19 mouse cellular contexts compared by ENCODE assay signal in genomic region chr8:76913207-76913606, GRCm38 (mm10). TPM values are rescaled to one million over a fixed set of nuclear protein-coding genes. Genes with fewer than 3 reads are reported as not detected.
A peak's percentile ranks its signal among the peaks of the same experiment; 100 is the strongest.
DNase-seq lines count a peak whose midpoint lies in the region; ATAC-seq and TF ChIP-seq lines count a peak whose summit lies in the region.
"Had no signal": no experiment of that assay in that cellular context is flagged by ENCODE, and none has a peak within 500 bp of the region (broad histone marks: within the 10 kb centered on the region; RNA-seq: fewer than 3 reads in every experiment).

No protein-coding gene starts in this region.

- H3K27me3 ChIP-seq in liver, embryonic 15.5 days, result no peaks in the 10 kb centered on the region
- no peaks in the 10 kb centered on the region for H3K27me3 ChIP-seq in liver, embryonic 11.5 days (replicated peaks; ENCODE audit: control insufficient read depth, insufficient read depth, low read length)
- H3K27me3 ChIP-seq in intestine, postnatal 0 days (replicated peaks; ENCODE audit: control insufficient read depth, insufficient read depth, low read length), result no peaks in the 10 kb centered on the region
- no peaks in the 10 kb centered on the region for H3K27me3 ChIP-seq in stomach, embryonic 15.5 days (replicated peaks)
- no peaks in the 10 kb centered on the region for H3K27me3 ChIP-seq in heart, embryonic 12.5 days (replicated peaks)
- H3K27me3 ChIP-seq: embryonic facial prominence, embryonic 12.5 days; forebrain, embryonic 12.5 days; heart, embryonic 13.5 days; hindbrain, embryonic 12.5 days had no signal

- H3K4me3 ChIP-seq in liver, embryonic 15.5 days (replicated peaks), result no peak overlapping the region
- H3K4me3 ChIP-seq in liver, embryonic 11.5 days (ENCODE audit: low read depth, low read length), result no peak overlapping the region
- H3K4me3 ChIP-seq in intestine, postnatal 0 days (ENCODE audit: low read depth, low read length), result no peak overlapping the region
- no peak overlapping the region for H3K4me3 ChIP-seq in stomach, embryonic 15.5 days (replicated peaks)
- no peak overlapping the region for H3K4me3 ChIP-seq in heart, embryonic 12.5 days
- H3K4me3 ChIP-seq: embryonic facial prominence, embryonic 12.5 days; forebrain, embryonic 12.5 days; heart, embryonic 13.5 days; hindbrain, embryonic 12.5 days had no signal

- no peaks in the 10 kb centered on the region for H3K36me3 ChIP-seq in liver, embryonic 15.5 days (replicated peaks)
- no peaks in the 10 kb centered on the region for H3K36me3 ChIP-seq in liver, embryonic 11.5 days (ENCODE audit: control insufficient read depth, insufficient read depth, low read length)
- peaks cover 6% of the 10 kb centered on the region; the same call in 1 of the 2 replicates for H3K36me3 ChIP-seq in intestine, postnatal 0 days (ENCODE audit: control insufficient read depth, insufficient read depth)
- H3K36me3 ChIP-seq in stomach, embryonic 15.5 days, result no peaks in the 10 kb centered on the region
- H3K36me3 ChIP-seq in heart, embryonic 12.5 days, result no peaks in the 10 kb centered on the region
- H3K36me3 ChIP-seq: embryonic facial prominence, embryonic 12.5 days; forebrain, embryonic 12.5 days; hindbrain, embryonic 12.5 days had no signal

- H3K9ac ChIP-seq in liver, embryonic 15.5 days, result no peak overlapping the region
- no peak overlapping the region for H3K9ac ChIP-seq in liver, embryonic 11.5 days (ENCODE audit: low read depth, low read length)
- no peak overlapping the region for H3K9ac ChIP-seq in intestine, postnatal 0 days (ENCODE audit: low read depth, low read length)
- H3K9ac ChIP-seq in stomach, embryonic 15.5 days, result no peak overlapping the region
- no peak overlapping the region for H3K9ac ChIP-seq in heart, embryonic 12.5 days
- H3K9ac ChIP-seq: embryonic facial prominence, embryonic 12.5 days; forebrain, embryonic 12.5 days; heart, embryonic 13.5 days; hindbrain, embryonic 12.5 days had no signal

- 61% methylated on average over 4 of the region's 4 CpGs for WGBS in liver, embryonic 15.5 days (ENCODE audit: insufficient replicate concordance)
- 72% methylated on average over 4 of the region's 4 CpGs for WGBS in liver, embryonic 11.5 days
- WGBS in intestine, postnatal 0 days, result 40% methylated on average over 4 of the region's 4 CpGs
- 68% methylated on average over 4 of the region's 4 CpGs for WGBS in stomach, embryonic 15.5 days
- 84% methylated on average over 4 of the region's 4 CpGs for WGBS in heart, embryonic 12.5 days

- H3K9me3 ChIP-seq in liver, embryonic 15.5 days (replicated peaks), result no peaks in the 10 kb centered on the region
- H3K9me3 ChIP-seq in liver, embryonic 11.5 days (ENCODE audit: control insufficient read depth, low read length), result no peaks in the 10 kb centered on the region
- H3K9me3 ChIP-seq in intestine, postnatal 0 days (ENCODE audit: control insufficient read depth), result no peaks in the 10 kb centered on the region
- H3K9me3 ChIP-seq in stomach, embryonic 15.5 days, result no peaks in the 10 kb centered on the region
- no peaks in the 10 kb centered on the region for H3K9me3 ChIP-seq in heart, embryonic 12.5 days (replicated peaks)
- H3K9me3 ChIP-seq: embryonic facial prominence, embryonic 12.5 days; forebrain, embryonic 12.5 days; heart, embryonic 13.5 days; hindbrain, embryonic 12.5 days had no signal

- H3K4me1 ChIP-seq in liver, embryonic 15.5 days (replicated peaks), result no peaks in the 10 kb centered on the region
- H3K4me1 ChIP-seq in liver, embryonic 11.5 days (replicated peaks; ENCODE audit: control insufficient read depth, insufficient read depth, low read length), result no peaks in the 10 kb centered on the region
- peaks cover 7% of the 10 kb centered on the region; the same call in 1 of the 2 replicates for H3K4me1 ChIP-seq in intestine, postnatal 0 days (replicated peaks; ENCODE audit: control insufficient read depth, insufficient read depth, low read length)
- H3K4me1 ChIP-seq in stomach, embryonic 15.5 days, result no peaks in the 10 kb centered on the region
- H3K4me1 ChIP-seq in heart, embryonic 12.5 days (replicated peaks), result no peaks in the 10 kb centered on the region
- H3K4me1 ChIP-seq: embryonic facial prominence, embryonic 12.5 days; forebrain, embryonic 12.5 days; heart, embryonic 13.5 days; hindbrain, embryonic 12.5 days had no signal

- no peak overlapping the region for H3K4me2 ChIP-seq in liver, embryonic 15.5 days
- no peak overlapping the region for H3K4me2 ChIP-seq in liver, embryonic 11.5 days
- H3K4me2 ChIP-seq in intestine, postnatal 0 days (replicated peaks; ENCODE audit: low read depth), result peak overlapping the region; percentile 25
- H3K4me2 ChIP-seq in stomach, embryonic 15.5 days, result no peak overlapping the region
- H3K4me2 ChIP-seq in heart, embryonic 12.5 days, result no peak overlapping the region
- H3K4me2 ChIP-seq: embryonic facial prominence, embryonic 12.5 days; forebrain, embryonic 12.5 days; heart, embryonic 13.5 days; hindbrain, embryonic 12.5 days had no signal

- no peak overlapping the region for H3K27ac ChIP-seq in liver, embryonic 15.5 days (replicated peaks)
- no peak overlapping the region for H3K27ac ChIP-seq in liver, embryonic 11.5 days (ENCODE audit: low read depth, low read length)
- peak overlapping the region; percentile 80 for H3K27ac ChIP-seq in intestine, postnatal 0 days (ENCODE audit: low read depth, low read length)
- no peak overlapping the region; the same call in 1 of the 2 replicates for H3K27ac ChIP-seq in stomach, embryonic 15.5 days
- H3K27ac ChIP-seq in heart, embryonic 12.5 days (ENCODE audit: poor library complexity, severe bottlenecking), result no peak overlapping the region
- H3K27ac ChIP-seq: embryonic facial prominence, embryonic 12.5 days; forebrain, embryonic 12.5 days; heart, embryonic 13.5 days; hindbrain, embryonic 12.5 days had no signal

- peak; percentile 33; the same call in 1 of the 2 replicates for ATAC-seq in liver, embryonic 15.5 days (ENCODE audit: insufficient read depth)
- no peak for ATAC-seq in liver, embryonic 11.5 days (replicated peaks; ENCODE audit: low FRiP score)
- ATAC-seq in intestine, postnatal 0 days, result peak; percentile 87
- peak; percentile 85 for ATAC-seq in stomach, embryonic 15.5 days (ENCODE audit: insufficient read depth, low FRiP score, low read depth)
- no peak for ATAC-seq in heart, embryonic 12.5 days (ENCODE audit: insufficient number of reproducible peaks, low FRiP score)
- ATAC-seq in erythroblast, adult 5-6 weeks (replicated peaks; ENCODE audit: low FRiP score, poor library complexity, severe bottlenecking), result no peak
- ATAC-seq: forebrain, embryonic 16.5 days had no signal

- no peak for DNase-seq in liver, embryonic 11.5 days (ENCODE audit: low spot score)
- no peak for DNase-seq in heart, adult 8-10 months (ENCODE audit: low spot score)
- DNase-seq: adrenal gland, postnatal 10 days; cerebellum, adult 11 months; cerebellum, adult 8-10 months; cerebellum, postnatal 14 days; gastrocnemius, postnatal 10 days; heart, adult 18-20 months; heart, postnatal 4 days had no signal

- TF ChIP-seq CTCF in intestine, postnatal 0 days (IDR thresholded peaks at IDR 0.05; ENCODE audit: low read depth), result no peak

RNA-seq across cellular contexts. Expression of gene Nr3c2, which starts 14.0 kb away (rescaled TPM):
- polyA plus RNA-seq in liver, embryonic 15.5 days (2015; fragmentation: Nextera tagmentation; extraction: Ambion mirVana), result 1.9 and 2.4 TPM in 2 replicates
- 1.0 and 1.4 TPM in 2 replicates for polyA plus RNA-seq in liver, embryonic 11.5 days (2014; fragmentation: Nextera tagmentation; extraction: Ambion mirVana)
- polyA plus RNA-seq in intestine, postnatal 0 days (2015; fragmentation: Nextera tagmentation; extraction: Ambion mirVana), result 6.9 and 7.4 TPM in 2 replicates
- 2.2 and 3.3 TPM in 2 replicates for polyA plus RNA-seq in stomach, embryonic 15.5 days (2015; fragmentation: Nextera tagmentation; extraction: Ambion mirVana)
- polyA plus RNA-seq in heart, embryonic 12.5 days (2016; fragmentation: Nextera tagmentation; extraction: Ambion mirVana), result 1.6 and 2.1 TPM in 2 replicates
- 10 to 100 TPM; 20.8 to 37.4 (median 29.7) TPM for total RNA-seq in heart, adult 8-10 months (2022)
- 0.21 and 0.38 TPM in 2 replicates for total RNA-seq in erythroblast, adult 5-6 weeks (2015; ENCODE audit: low replicate concordance)
- total RNA-seq in erythroblast, adult 5-6 weeks (2017; ENCODE audit: low replicate concordance), result not detected in 2 replicates

Comparison
In these comparisons a context has a peak if more than half of its experiments do, and no peak if none do; other contexts are left out.
1. ATAC-seq: peak in liver, embryonic 15.5 days (single experiment), intestine, postnatal 0 days (single experiment) and stomach, embryonic 15.5 days (single experiment); none in liver, embryonic 11.5 days (single experiment), heart, embryonic 12.5 days (single experiment) and erythroblast, adult 5-6 weeks (single experiment).